Mouse (Mus musculus) kidney, postnatal 25 days (tissue): ENCODE data around the gene Tmtc1.

Experiments
- DNase-seq, 2 experiments: peaks; one replicate each; pipeline ENCODE4 v3.0.0; 2021; ENCODE audit warnings: mixed read lengths in 2 of 2

Gene Tmtc1

DNA sequence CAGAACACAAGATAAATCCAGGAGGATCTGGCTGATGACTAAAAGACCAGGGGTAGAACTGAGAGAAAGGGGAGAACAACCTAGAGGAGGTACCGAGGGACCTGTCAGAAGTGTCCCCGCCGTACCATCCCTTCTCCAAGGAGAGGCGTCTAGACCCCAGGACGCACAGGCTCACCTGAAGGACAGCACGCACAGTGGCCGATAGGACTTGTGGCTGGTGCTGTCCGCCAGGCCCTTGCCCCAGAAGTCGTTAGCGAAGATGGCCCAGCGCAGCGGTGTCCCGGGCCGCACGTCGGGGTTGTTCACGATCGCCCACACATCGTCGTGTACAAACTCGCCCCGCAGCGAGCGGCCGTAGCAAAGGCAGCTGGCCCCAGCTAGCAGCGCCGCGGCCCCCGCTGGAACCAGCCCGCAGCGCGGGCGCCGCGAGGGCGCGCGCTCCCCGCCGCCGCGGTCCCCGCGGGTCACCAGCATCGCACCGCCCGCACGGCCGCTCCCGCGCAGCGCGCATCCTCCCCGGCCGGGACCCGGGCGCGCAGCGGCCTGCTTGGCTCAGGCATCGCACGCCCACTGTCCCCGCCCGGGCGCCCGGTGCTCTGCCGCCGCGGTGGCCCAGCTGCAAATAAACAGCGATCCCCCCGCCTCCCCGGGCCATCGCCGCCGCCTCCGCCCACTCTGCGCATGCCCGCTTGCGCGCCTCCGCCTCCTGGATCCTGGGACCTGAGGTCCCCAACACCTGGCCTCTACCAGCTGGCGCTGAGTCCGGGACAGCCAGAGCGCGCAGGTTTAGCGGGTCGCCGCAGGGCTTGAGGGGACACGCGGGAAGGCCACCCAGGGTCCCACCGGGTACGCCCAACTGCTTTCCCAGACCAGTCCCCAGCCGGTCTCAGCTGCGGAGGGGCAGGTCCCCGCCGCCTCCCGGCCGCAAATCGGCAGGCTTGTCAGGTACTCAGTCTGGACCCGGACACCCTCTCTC is at the start of gene Tmtc1:
Gene Tmtc1 (minus strand): TSS at position 664 of the 976 bp plus-strand sequence.
- DNase-seq, result peak; percentile 78 to 88

DNA sequence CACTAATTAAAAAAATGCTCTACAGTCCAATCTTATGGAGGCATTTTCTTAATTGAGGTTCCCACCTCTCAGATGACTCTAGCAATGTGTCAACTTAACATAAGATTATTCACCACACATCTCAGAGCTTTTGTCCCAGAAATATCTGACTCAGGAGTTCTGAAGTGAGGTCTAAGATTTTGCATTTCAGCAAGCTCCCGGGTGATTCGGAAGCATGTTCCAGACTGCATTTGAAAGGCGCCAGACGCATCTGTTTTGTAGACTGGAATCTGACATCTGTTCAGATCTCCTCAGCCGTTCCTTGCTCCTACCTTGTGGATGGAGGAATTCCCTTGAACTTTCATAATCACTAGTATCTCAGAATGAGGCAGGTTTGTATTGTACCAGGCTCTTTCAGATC is 47.7 kb upstream of the Tmtc1 start:
- DNase-seq, result no peak

DNA sequence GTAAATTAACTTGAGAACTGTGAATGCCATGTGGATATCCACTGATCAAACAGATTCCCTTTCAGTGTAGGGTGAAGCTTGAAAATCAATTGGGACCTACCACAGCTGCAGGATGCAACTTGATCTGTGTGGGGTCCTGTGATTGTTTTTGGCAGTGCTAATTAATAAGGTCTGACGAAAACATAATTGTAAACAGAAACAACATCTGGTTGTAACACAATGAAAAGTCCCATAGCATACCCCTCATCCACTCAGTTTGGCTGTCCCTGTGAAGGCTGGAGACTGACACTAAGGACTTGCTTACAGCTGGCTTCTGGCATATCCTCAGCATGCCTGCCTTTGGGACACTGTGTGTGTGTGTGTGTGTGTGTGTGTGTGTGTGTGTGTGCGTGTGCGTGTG is 42.6 kb upstream of the Tmtc1 start:
- no peak for DNase-seq

DNA sequence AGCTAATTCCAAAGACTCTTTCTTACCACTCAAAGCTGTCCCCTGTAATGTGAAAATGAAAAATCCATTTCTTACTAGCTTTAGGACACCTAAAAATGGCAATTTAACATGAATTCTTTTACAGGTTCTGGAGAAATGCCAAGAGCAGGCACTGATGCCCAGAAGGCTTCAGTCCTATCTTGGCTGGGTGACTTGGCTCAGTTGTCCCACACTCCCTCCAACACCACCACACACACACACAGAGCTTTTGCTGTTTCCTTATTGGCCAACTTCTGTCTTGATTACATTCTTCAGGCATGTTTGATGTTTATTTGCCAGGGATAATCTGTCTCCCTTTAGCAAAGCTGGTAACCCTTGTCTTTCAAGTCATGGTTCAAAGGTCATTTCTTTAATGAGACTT is 37.7 kb upstream of the Tmtc1 start:
- no peak for DNase-seq

DNA sequence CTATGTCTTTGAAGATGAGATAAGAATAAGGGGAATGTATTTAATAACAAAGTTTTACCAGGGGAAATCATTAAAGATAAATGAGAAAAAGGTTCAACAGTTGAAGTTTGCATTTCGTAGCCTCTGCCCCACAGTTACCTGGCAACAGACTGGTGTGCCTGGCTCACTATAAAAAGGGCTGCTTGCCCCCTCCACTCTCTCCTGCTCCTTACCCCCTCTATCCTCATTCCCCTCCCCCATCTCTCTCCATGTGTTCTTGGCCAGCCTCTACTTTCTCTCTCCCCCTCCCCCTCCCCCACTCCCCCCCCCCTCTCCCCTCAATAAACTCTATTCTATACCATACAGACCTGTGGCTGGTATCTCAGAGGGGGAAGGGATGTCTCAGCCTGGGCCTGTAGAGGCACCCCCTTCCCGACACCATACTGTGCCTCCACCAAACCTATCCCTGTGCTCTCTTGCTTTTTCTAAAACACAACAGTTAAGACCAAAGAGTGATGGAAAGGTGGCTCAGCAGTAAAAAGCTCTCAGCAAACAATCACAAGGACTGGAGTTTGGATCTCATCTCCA is 35.6 kb upstream of the Tmtc1 start:
- DNase-seq, result no peak

DNA sequence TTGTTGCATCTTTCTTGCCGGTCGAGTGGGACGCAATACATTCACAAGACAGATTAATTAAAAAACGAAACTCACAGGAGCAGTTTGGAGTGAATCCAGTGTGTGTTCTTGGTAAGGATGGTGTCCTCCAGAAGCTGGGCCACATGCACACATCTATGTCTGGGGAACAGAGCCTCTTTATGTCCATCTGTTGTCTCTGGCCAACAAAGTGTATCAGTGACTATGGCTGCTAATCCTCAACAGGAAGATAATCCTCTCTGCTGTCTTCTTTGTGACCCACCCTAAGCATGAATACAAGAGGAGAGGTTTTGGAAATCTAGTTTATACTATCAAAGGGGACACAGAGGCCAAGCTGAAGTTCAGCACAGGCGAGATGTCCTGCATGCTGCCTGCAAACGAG is 34.2 kb upstream of the Tmtc1 start:
- DNase-seq, result no peak

DNA sequence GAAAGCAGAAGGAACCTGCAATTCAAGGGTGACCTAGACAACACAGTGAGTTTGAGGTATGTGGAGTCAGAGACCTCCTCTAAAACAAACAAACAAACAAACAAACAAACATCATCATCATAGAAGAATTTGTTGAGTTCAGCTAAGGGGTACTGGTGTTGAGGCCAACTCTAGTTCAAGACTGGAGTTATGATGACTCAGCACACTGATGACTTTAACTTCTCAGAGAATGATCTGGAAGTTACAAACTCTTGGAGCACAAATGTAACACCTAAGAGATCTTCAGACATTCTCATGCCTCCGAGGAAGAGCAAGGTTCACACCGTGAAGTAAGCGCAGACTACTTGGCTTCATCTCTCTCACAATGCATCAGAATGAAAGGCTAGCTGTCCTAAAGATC is 28.1 kb upstream of the Tmtc1 start:
- DNase-seq, result no peak

DNA sequence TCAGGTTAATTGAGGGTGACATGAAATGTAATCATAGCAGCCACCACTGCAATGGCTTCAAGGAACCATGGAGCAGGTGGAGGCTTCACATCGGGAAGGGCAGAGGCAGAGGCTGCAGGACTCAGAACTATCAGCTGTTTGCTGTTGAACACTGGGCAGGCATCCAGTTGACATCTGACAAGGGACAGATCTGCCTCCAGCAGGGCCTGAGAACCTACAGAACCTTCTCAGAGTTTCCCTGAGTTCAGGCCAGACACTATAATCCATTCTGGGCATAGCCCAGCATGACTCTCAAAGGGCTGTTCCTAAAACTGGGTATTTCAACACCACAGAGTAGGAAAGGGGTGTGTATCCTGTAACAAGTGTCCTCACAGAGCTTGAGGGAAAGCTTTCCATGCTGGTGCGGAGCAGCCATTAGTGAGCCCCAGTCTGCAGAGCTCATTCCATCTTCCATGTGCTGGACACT is 23.8 kb upstream of the Tmtc1 start:
- peak; percentile 30 to 41 for DNase-seq

DNA sequence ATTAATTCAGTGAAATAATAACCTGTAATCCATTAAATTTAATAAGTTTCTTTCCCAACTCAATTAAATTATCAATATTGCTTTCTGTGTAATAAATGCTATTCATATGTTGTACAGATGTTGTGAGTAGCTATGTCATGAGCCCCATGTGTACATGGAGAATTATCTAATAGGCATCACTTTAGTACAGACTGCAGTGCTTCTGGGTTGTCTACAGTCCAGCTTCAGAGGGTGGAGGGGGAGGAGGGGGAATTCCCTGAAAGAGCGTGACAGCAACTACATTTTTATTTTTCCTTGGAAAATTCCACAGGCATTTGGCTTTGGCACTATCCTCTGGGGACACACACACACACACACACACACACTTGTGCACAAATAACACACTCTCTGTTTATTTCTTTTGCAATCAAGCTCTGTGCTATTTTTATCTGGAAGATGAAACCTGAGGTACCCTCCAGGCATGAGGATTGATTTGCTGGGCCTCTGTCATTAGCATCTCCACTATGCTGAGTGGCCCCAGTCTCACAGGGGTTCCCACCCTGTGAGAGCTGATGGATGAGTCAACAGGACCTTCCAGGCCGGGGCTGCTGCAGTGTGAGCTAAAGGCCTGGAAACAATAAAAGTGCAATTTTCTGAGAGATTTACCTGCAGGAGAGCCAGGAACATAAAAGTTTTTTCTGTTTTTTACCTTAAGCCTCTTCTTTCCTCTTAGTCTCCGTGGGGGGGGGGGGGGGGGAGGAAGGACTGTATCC is 23.2 kb upstream of the Tmtc1 start:
- DNase-seq, result peak; percentile 23 to 29

DNA sequence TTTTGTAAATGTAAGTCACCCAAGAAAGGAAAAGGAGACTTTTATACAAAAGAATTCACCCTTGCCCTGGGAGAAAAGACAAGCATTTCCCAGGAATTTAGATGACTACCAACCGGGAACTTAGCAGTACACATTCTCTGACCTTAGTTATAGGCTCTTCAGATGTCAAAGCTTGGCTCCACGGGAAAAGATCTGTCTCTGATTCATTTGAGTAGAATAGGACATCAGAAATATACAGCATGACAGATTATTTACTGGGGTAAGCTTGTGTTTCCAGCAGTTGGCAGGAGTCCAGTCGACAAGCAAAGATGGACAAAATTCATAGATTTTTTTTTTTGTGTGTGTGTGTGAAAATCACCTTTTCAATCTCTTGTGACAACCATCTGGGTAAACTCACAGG is 15.4 kb upstream of the Tmtc1 start:
- no peak for DNase-seq

DNA sequence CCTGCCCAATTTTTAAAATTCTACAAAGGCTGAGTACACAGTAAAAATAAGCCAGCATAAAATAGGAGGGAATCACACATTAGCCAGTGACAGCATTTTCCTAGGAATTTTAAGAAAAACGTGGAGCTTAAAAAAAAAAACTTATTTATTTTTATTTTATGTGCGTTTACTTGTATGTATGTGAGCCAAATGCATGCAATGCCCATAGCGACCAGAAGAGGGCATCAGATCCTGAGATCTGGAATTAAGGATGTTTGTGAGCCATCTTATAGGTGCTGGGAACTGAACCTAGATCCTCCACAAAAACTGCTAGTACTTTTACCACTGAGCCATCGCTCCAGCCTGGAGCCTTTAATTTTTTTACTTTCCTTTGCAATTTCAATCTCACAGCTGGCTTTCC is 11.3 kb upstream of the Tmtc1 start:
- no peak for DNase-seq

DNA sequence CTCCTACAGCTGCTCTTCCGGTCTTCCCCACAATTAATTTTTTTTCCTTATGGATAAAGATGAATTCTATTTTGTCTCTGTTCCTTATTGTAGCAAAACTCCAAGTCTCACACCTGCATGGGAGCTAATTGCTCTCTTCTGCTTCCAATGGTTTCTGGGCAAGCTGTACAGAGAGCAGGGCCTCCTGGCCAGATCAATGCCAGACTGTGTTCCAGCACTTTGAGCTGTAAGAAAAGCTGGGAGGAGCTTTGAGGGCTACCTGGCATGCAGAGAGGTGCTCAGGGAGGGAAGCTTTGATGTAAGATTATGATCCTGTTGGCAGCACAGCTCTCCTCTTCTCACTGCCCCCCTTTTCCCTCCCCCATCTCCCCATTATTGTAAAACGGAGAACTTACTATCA is 10.6 kb upstream of the Tmtc1 start:
- DNase-seq, result no peak

DNA sequence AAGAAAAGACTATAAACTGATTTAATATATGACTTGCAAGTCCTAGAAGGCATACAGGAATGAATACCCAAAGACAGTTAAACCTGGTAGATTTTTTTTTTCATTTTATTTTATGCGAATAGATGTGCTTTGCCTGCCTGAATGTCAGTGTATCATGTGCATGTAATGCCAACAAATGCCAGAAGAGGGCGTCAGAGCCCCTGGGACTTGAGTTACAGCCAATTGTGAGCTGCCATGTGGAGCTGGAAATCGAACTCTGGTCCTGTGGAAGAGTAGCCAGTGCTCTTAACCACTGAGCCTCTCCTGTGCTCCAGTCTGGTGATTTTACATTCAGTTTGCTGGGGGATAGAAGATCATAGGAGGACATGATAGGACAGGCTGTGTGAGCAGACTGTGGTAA is 4.0 kb upstream of the Tmtc1 start:
- no peak for DNase-seq

DNA sequence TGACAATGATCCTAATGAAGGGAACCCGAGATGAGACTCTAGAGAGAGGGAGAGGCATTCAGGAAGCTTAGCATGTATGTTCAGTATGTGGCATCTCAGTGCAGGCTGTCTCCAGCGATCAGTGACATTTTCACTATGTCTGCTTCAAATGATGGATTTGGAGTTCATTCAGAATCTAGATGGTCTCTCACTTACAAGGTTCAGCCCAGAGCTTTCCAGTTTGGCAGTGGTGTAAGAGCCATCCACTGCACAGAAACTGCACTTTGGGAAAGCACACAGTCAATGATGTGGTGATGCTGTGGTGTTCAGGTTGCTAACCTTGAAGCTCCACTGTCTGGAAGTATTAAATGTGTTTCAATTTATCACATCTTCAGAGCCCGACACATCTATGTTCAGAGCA is 1.9 kb upstream of the Tmtc1 start:
- DNase-seq, result no peak

DNA sequence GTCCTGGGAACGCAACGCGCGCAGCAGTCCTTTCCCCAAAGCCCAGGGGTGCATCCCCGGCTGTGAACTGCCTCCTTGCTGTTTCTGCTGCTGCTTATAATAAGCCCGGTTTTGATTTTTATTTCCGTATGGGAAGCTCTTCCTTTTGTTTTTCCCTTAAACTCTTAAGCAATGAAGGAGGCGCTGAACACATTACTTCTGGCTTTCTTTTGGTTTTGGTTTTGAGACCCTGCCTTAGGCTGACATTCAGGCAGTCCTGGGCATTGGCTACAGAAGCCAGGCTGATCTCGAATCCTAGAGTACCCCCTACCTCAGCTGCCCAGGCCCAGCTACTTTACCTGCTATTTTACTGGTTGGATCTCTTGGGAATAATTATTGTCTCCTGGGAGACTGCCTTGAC is 607 bp upstream of the Tmtc1 start:
- no peak for DNase-seq

DNA sequence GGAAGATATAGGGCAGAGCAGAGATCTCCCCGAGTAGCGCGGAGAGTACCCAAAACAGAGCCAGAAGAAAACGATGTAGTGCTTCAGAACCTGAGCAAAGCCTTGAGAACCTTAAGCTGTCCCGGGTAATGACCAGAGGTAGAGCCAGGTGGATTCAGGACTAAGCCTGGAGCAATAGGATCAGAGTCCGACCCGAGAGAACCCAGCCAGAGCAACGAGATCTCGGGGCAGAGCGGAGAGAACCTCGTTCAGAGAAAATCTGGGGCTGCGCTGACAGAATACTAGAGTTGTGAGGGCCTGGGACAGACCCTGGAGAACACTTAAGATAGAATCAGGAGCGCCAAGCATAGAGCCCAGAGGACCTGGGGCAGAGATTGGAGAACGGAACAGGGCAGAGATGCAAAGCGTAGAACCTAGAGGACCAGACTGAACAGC is 881 bp downstream of the Tmtc1 start:
- DNase-seq, result no peak

DNA sequence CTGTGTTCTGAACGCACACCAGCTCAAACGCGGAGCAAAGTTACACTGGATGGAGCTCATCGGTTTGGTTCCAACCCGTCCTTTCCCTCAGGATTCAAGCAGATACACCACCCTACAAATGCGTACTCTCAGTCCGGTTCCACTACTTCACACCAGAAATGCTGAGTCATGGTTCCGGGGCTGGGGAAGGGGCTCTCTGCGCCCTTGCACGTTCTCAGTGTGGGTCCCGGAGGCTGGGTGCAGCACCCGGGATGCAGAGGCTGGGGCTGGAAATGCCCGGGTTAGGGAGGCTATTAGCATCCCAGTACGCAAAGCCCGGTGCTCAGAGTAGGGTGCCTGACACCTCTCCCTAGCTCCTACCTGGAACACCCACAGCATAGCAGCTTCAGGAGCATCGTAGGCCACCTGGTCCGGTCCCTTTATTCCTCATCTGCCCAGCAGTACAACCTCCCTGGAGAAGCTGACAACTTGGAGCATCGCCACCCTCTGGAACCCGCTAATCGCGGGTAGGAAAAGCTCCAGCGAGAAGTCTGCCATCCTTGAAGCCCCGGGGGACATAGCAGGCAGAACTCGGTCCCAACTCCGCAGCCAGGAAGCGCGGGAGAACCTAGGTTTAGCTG is 1.4 kb downstream of the Tmtc1 start:
- DNase-seq, result no peak

DNA sequence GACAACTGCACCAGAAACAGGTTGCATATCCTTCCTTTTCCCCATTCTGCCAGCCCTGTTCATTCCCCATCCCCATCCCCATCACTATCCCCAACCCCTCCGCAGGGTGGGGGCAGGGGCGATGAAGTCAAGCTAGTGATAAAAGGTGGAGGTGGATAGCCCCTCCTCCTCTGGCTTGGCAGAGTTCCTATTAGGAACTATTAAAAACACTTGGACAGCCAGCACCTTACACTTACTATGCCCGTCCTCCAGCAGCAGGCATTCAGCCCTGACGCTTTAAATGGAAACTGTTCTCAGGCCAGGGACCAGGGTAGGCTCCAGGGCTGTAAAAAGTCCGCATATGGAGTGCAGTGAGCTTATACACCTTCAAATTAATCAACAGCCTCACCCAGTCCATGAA is 2.3 kb downstream of the Tmtc1 start:
- DNase-seq, result no peak

DNA sequence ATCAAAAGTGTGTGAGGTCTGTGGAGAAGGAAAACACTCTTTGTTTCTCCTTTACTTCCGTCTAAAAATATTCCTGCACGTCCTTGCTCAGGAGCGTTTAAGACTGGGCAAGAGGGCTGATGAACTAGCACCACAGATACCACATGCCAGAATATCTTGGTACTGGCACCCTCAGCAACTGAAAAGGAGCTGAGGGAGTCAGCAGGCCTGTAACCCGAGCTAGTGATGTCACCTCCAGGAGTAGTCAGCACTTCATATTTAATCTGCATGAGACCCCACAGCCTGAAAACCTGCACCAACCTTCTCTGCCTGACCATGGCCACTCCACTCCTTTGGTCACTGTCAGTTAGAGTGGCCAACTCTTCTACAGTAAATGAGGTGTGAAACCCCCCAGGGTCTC is 5.1 kb downstream of the Tmtc1 start:
- DNase-seq, result no peak

DNA sequence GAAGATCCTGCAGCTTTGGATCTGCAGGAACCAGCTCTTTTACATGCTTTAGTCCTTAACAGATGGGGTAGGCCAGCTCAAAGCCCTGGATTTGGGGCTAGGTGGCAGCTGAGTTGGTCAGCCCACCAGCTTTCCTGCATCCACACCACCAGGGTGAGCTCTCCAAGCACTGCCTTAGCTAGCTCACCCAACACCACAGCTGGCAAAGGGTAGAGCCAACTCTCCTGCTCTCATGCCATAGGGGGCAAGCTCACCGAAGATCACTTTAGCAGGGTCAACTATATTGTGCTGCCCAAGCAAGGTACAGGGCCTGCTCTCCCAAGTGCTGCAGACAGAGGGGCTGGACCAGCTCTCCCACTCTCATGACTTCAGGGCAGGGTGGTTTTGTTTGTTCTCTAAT is 6.6 kb downstream of the Tmtc1 start:
- no peak for DNase-seq

DNA sequence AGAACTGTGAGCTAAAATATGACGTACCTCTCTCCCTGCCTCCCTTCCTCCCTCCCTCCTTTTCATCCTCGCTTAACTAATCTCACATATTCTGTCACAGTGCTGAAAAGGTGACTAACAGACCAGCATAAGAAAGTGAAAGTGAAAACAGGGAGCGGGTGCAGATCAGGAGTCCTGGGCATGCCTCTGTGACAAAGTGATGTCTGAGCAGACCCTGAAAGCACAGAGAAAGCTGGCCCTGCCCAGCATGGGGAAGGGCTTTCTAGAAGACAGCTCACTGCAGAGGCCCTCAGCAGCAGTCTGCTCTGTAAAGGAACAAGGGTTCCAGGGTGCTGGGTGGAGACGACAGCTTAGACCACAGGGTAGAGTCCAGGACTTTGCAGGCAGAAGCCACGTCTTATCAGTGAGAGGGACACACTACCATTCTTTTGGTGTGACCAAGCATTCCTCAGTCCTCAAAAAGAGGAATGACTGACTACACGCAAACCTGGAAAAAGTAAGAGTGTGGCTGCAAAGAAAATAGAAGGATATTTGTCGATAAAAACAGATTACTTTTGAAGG is 7.7 kb downstream of the Tmtc1 start:
- DNase-seq, result no peak

DNA sequence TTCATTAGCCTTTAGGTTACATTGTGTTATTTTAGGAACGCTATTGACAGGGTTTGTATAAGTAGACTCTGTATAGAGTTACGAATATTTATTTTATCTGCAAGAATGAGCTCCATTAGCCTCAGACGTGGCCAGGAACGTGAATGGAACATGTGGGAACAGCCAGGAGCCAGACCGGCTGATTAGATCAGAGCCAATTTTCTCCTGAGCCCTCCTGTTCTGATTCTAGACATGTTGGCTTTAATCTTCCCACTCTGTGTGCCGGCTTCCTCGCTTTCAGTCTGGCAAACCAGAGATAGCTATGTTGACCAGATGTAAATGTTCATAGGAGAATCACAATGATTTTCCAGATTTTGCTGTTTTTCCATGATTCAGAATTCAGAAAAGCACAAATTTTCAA is 22.6 kb downstream of the Tmtc1 start:
- no peak for DNase-seq

DNA sequence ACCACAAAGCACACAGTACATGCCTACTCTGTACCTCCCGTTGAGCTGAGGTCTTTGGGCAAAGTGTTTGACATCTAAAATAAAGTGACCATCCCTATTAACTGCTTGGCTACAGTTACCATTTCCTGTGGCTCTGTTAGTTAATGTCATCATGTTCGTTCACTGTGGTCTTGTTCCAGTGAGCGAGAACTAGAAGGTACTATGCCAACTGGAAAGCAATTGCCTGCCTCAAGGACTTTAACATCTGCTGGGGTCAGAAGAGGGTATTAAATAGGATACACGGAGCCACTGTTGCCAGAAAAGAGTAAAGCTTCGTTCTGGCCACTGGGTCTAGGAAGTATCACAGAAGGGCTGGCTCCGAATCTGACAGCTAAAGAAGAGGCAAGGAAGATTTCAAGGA is 23.8 kb downstream of the Tmtc1 start:
- DNase-seq, result no peak
